Mouse (Mus musculus) embryonic facial prominence, embryonic 12.5 days (tissue): ENCODE data around the gene Olfr329-ps. TPM values are rescaled to one million over a fixed set of nuclear protein-coding genes. Genes with fewer than 3 reads are reported as not detected.
"Not testable (repeated sequence)": the region's sequence is repeated elsewhere in the genome, so short reads cannot be mapped to it uniquely, and the experiment has no call there.

ENCODE experiments used
- ATAC-seq: fragments of 200-750 bp; cut with Nextera tagmentation; 2 replicates; pipeline ENCODE4 v1.8.0; 2017; ENCODE audit not compliant: insufficient number of reproducible peaks, insufficient read depth, low FRiP score, low TSS enrichment
- H3K27ac ChIP-seq: fragments of 300-500 bp; sonication (generic); 2 replicates; pipeline ENCODE4 v1.5.1; 2016; ENCODE audit warnings: mild to moderate bottlenecking
- H3K27me3 ChIP-seq: fragments of 300-500 bp; sonication (generic); 2 replicates; pipeline ENCODE4 v1.6.1; 2016; ENCODE audit warnings: mild to moderate bottlenecking, moderate library complexity
- H3K36me3 ChIP-seq: fragments of 300-500 bp; sonication (generic); 2 replicates; pipeline ENCODE4 v1.6.1; 2016; ENCODE audit warnings: mild to moderate bottlenecking
- H3K4me1 ChIP-seq: fragments of 300-500 bp; sonication (generic); 2 replicates; pipeline ENCODE4 v1.6.1; 2016
- H3K4me2 ChIP-seq: fragments of 300-500 bp; sonication (generic); replicated peaks from 2 replicates; pipeline ENCODE4 v1.6.1; 2016; ENCODE audit warnings: mild to moderate bottlenecking, moderate library complexity
- H3K4me3 ChIP-seq: fragments of 300-500 bp; sonication (generic); 2 replicates; pipeline ENCODE4 v1.5.1; 2016; ENCODE audit warnings: mild to moderate bottlenecking
- H3K9ac ChIP-seq: fragments of 300-500 bp; sonication (generic); 2 replicates; pipeline ENCODE4 v1.6.1; 2016; ENCODE audit warnings: mild to moderate bottlenecking, moderate library complexity
- H3K9me3 ChIP-seq: fragments of 300-500 bp; sonication (generic); 2 replicates; pipeline ENCODE4 v1.6.1; 2016; ENCODE audit warnings: mild to moderate bottlenecking, moderate library complexity
- WGBS: fragments of 180-500 bp; shearing (Covaris S2); methylation state at CpG from one replicate; pipeline ENCODE4 v1.1.7; 2016; 5-methylcytosine and 5-hydroxymethylcytosine counted together
- polyA plus RNA-seq: library from polyadenylated mRNA; unstranded; fragments of >200 nt; fragmentation: Nextera tagmentation; extraction: Ambion mirVana; gene quantifications from 2 replicates; pipeline ENCODE4 v1.2.1, GENCODE M21; 2016

Olfr329-ps gene
- not detected in 2 replicates for polyA plus RNA-seq

GRCm38 (mm10) chr11:58546322-58546721 is at the start of gene Olfr329-ps:
Gene Olfr329-ps (minus strand): TSS chr11:58546422.
- no peak for ATAC-seq
- Histone ChIP-seq H3K4me3 (no peak within 1 kb of the TSS), H3K27me3 (no peaks in the 10 kb centered on the region), H3K27ac (no peak within 1 kb of the TSS), H3K4me2 (no peak within 1 kb of the TSS), H3K9me3 (no peaks in the 10 kb centered on the region), H3K36me3 (no peaks in the 10 kb centered on the region), H3K4me1 (no peaks in the 10 kb centered on the region), H3K9ac (no peak within 1 kb of the TSS)
- 79% methylated on average over 5 of the region's 5 CpGs for WGBS

GRCm38 (mm10) chr11:58594814-58595213 is 48.6 kb upstream of the Olfr329-ps start, which contains the start of gene Olfr324:
Gene Olfr324 (plus strand): TSS chr11:58595114.
- Histone ChIP-seq H3K36me3 (no peaks in the 10 kb centered on the region), H3K4me1 (no peaks in the 10 kb centered on the region), H3K27me3 (no peaks in the 10 kb centered on the region), H3K9me3 (no peaks in the 10 kb centered on the region), H3K4me2 (no peak within 1 kb of the TSS), H3K27ac (no peak within 1 kb of the TSS), H3K4me3 (no peak within 1 kb of the TSS), H3K9ac (no peak within 1 kb of the TSS)
- ATAC-seq = no peak
- 74% methylated on average over 6 of the region's 6 CpGs for WGBS

- H3K9ac ChIP-seq = no peak overlapping the region
- no peak overlapping the region for H3K4me3 ChIP-seq
- no peaks in the 10 kb centered on the region for H3K27me3 ChIP-seq
- H3K36me3 ChIP-seq = no peaks in the 10 kb centered on the region
- H3K27ac ChIP-seq = no peak overlapping the region
- no peaks in the 10 kb centered on the region for H3K9me3 ChIP-seq
- WGBS = 50% methylated on average over 3 of the region's 3 CpGs
- H3K4me1 ChIP-seq = no peaks in the 10 kb centered on the region
- no peak for ATAC-seq
- H3K4me2 ChIP-seq = no peak overlapping the region
These were observed 42.5 kb upstream of the Olfr329-ps start for GRCm38 (mm10) chr11:58588620-58589250.

GRCm38 (mm10) chr11:58587898-58588348 is 41.7 kb upstream of the Olfr329-ps start:
- ATAC-seq = no peak
- H3K4me3 ChIP-seq = no peak overlapping the region
- H3K4me2 ChIP-seq = no peak overlapping the region
- H3K4me1 ChIP-seq = no peaks in the 10 kb centered on the region
- no peaks in the 10 kb centered on the region for H3K36me3 ChIP-seq
- H3K9me3 ChIP-seq = no peaks in the 10 kb centered on the region
- H3K27me3 ChIP-seq = no peaks in the 10 kb centered on the region
- WGBS = 70% methylated on average over 7 of the region's 7 CpGs
- H3K9ac ChIP-seq = no peak overlapping the region
- no peak overlapping the region for H3K27ac ChIP-seq

GRCm38 (mm10) chr11:58578636-58579035 is 32.4 kb upstream of the Olfr329-ps start:
- Histone ChIP-seq H3K4me2 (no peak overlapping the region), H3K36me3 (no peaks in the 10 kb centered on the region), H3K9ac (no peak overlapping the region), H3K9me3 (no peaks in the 10 kb centered on the region), H3K27me3 (no peaks in the 10 kb centered on the region), H3K4me3 (no peak overlapping the region), H3K27ac (no peak overlapping the region), H3K4me1 (no peaks in the 10 kb centered on the region)
- 85% methylated on average over 8 of the region's 8 CpGs for WGBS
- no peak for ATAC-seq

GRCm38 (mm10) chr11:58577430-58577829 is 31.2 kb upstream of the Olfr329-ps start, which contains the start of gene Olfr325:
Gene Olfr325 (plus strand): TSS chr11:58577730.
- Histone ChIP-seq H3K4me2 (no peak within 1 kb of the TSS), H3K9ac (no peak within 1 kb of the TSS), H3K27me3 (no peaks in the 10 kb centered on the region), H3K36me3 (no peaks in the 10 kb centered on the region), H3K9me3 (no peaks in the 10 kb centered on the region), H3K4me3 (no peak within 1 kb of the TSS), H3K4me1 (no peaks in the 10 kb centered on the region), H3K27ac (no peak within 1 kb of the TSS)
- ATAC-seq = no peak
- 89% methylated on average over 1 of the region's 1 CpGs for WGBS

GRCm38 (mm10) chr11:58570405-58570804 is 24.2 kb upstream of the Olfr329-ps start, which contains the start of gene Olfr224:
Gene Olfr224 (minus strand): TSS chr11:58570553.
- Histone ChIP-seq H3K4me1 (no peaks in the 10 kb centered on the region), H3K4me2 (no peak within 1 kb of the TSS), H3K27ac (no peak within 1 kb of the TSS), H3K27me3 (no peaks in the 10 kb centered on the region), H3K9me3 (no peaks in the 10 kb centered on the region), H3K9ac (no peak within 1 kb of the TSS), H3K36me3 (no peaks in the 10 kb centered on the region), H3K4me3 (no peak within 1 kb of the TSS)
- ATAC-seq = no peak
- 83% methylated on average over 5 of the region's 5 CpGs for WGBS

- no peak for ATAC-seq
- Histone ChIP-seq H3K27me3 (no peaks in the 10 kb centered on the region), H3K9ac (no peak within 1 kb of the TSS), H3K9me3 (no peaks in the 10 kb centered on the region), H3K4me1 (no peaks in the 10 kb centered on the region), H3K4me2 (no peak within 1 kb of the TSS), H3K36me3 (no peaks in the 10 kb centered on the region), H3K4me3 (no peak within 1 kb of the TSS), H3K27ac (no peak within 1 kb of the TSS)
- 86% methylated on average over 1 of the region's 1 CpGs for WGBS
These were observed 9.3 kb upstream of the Olfr329-ps start, which contains the start of gene Olfr328 for GRCm38 (mm10) chr11:58555536-58555935. Gene Olfr328 (minus strand): TSS chr11:58555636.

- H3K4me1 ChIP-seq, H3K4me3 ChIP-seq, H3K9me3 ChIP-seq, H3K27me3 ChIP-seq, H3K4me2 ChIP-seq, H3K36me3 ChIP-seq, ATAC-seq, H3K27ac ChIP-seq, H3K9ac ChIP-seq: not testable (repeated sequence)
These were observed 11.5 kb downstream of the Olfr329-ps start, which contains the start of gene Olfr330 for GRCm38 (mm10) chr11:58534736-58535135. Gene Olfr330 (minus strand): TSS chr11:58534836.

- H3K27me3 ChIP-seq, H3K9me3 ChIP-seq, ATAC-seq, H3K4me2 ChIP-seq, H3K36me3 ChIP-seq, H3K4me3 ChIP-seq, H3K9ac ChIP-seq, H3K4me1 ChIP-seq, H3K27ac ChIP-seq: not testable (repeated sequence)
- 90% methylated on average over 9 of the region's 9 CpGs for WGBS
These were observed 26.5 kb downstream of the Olfr329-ps start for GRCm38 (mm10) chr11:58519756-58520155.

- 94% methylated on average over 18 of the region's 18 CpGs for WGBS
- not testable (repeated sequence) for H3K4me1 ChIP-seq, H3K9me3 ChIP-seq, ATAC-seq, H3K9ac ChIP-seq, H3K36me3 ChIP-seq, H3K4me2 ChIP-seq, H3K27ac ChIP-seq, H3K4me3 ChIP-seq, H3K27me3 ChIP-seq
These were observed 27.3 kb downstream of the Olfr329-ps start for GRCm38 (mm10) chr11:58518916-58519315.

GRCm38 (mm10) chr11:58509058-58509457 is 37.2 kb downstream of the Olfr329-ps start:
- WGBS = 86% methylated on average over 19 of the region's 19 CpGs
- not testable (repeated sequence) for ATAC-seq

More at GRCm38 (mm10) chr11:58509058-58509457, 37.2 kb downstream of the Olfr329-ps start:
- H3K9ac ChIP-seq, H3K4me2 ChIP-seq, H3K27ac ChIP-seq, H3K9me3 ChIP-seq, H3K36me3 ChIP-seq, H3K4me3 ChIP-seq, H3K27me3 ChIP-seq, H3K4me1 ChIP-seq: not testable (repeated sequence)
